Mouse (Mus musculus) Patski (cell line): ENCODE measurements around the gene Rasgef1b. TPM values are rescaled to one million over a fixed set of nuclear protein-coding genes. Genes with fewer than 3 reads are reported as not detected.

Experiments
- ATAC-seq: fragments of 100-300 bp; one replicate; pipeline ENCODE4 v1.8.0; 2021
- CTCF ChIA-PET: fragments of 350-600 bp; sonication (Branson Sonifier 250); formaldehyde crosslinking; loops from one replicate; lab custom pipeline; 2022; ENCODE audit warnings: inconsistent platforms; lab: Charles Lee
- POLR2A ChIA-PET: fragments of 350-600 bp; sonication (Branson Sonifier 250); formaldehyde crosslinking; loops from one replicate; lab custom pipeline; 2022; ENCODE audit warnings: antibody characterized with exemption, inconsistent platforms; lab: Charles Lee
- DNase-seq: peaks from one replicate; pipeline ENCODE4 v3.0.0-alpha.2; 2011; ENCODE audit warnings: low read depth, low spot score
- H3K27me3 ChIP-seq: fragments of 371-371 bp; one replicate; pipeline ENCODE4 v1.5.1; 2021
- CTCF ChIP-seq: fragments of 100-300 bp; IDR thresholded peaks from one replicate; pipeline ENCODE4 v1.5.1; 2021
- in situ Hi-C: fragments of 300-500 bp; cut with MboI; formaldehyde crosslinking; loops from 3 replicates; pipeline ENCODE4 v1.11.1; 2018; ENCODE audit warnings: low pct_unique_long_range_greater_than_20kb, mixed read lengths
- polyA plus RNA-seq: library from polyadenylated mRNA; unstranded; gene quantifications from one replicate; pipeline ENCODE4 v1.2.3, GENCODE M21; 2021

Gene Rasgef1b
- polyA plus RNA-seq, 1 experiment from 2014 or later: 1.3 TPM

GRCm38 (mm10) chr5:99495354-99496156 lies 233.3 kb downstream of the Rasgef1b start:
- CTCF ChIA-PET: no interaction called here
- ATAC-seq (no peak), DNase-seq (no peak)
- POLR2A ChIA-PET: no interaction called here
- no peak for TF ChIP-seq CTCF
- in situ Hi-C loops: no loop called here
- no peaks in the 10 kb centered on the region for H3K27me3 ChIP-seq

- no peak for ATAC-seq
- ChIA-PET CTCF (no interaction called here), POLR2A (no interaction called here)
Measured at GRCm38 (mm10) chr5:99493861-99494260, 235.0 kb downstream of the Rasgef1b start.

GRCm38 (mm10) chr5:99493017-99493416 lies 235.8 kb downstream of the Rasgef1b start:
- no peaks in the 10 kb centered on the region for H3K27me3 ChIP-seq
- in situ Hi-C loops: no loop called here
- no peak for TF ChIP-seq CTCF
- POLR2A ChIA-PET: no interaction called here
- ATAC-seq: no peak
- no peak for DNase-seq
- CTCF ChIA-PET: no interaction called here

More at GRCm38 (mm10) chr5:99493861-99494260, 235.0 kb downstream of the Rasgef1b start:
- no peak for TF ChIP-seq CTCF
- DNase-seq: no peak
- no peaks in the 10 kb centered on the region for H3K27me3 ChIP-seq
- in situ Hi-C loops: no loop called here

- no peaks in the 10 kb centered on the region for H3K27me3 ChIP-seq
- POLR2A ChIA-PET: no interaction called here
- ATAC-seq (no peak), DNase-seq (no peak)
- CTCF ChIA-PET: interaction anchor here (0.9 to 1.2 kb wide), 3 partner anchors 10 to 33 kb away, joined by 3 read pairs; no protein-coding TSS in a partner anchor
- in situ Hi-C loops: no loop called here
- no peak for TF ChIP-seq CTCF
Measured at GRCm38 (mm10) chr5:99488479-99489158, 240.2 kb downstream of the Rasgef1b start.

GRCm38 (mm10) chr5:99487009-99487858 lies 241.6 kb downstream of the Rasgef1b start:
- no peaks in the 10 kb centered on the region for H3K27me3 ChIP-seq
- ATAC-seq (no peak), DNase-seq (no peak)
- in situ Hi-C loops: no loop called here
- CTCF ChIA-PET: interaction anchor here (0.7 to 1.3 kb wide), 2 partner anchors 23 to 210 kb away, joined by 3 to 6 read pairs; no protein-coding TSS in a partner anchor
- no peak for TF ChIP-seq CTCF
- POLR2A ChIA-PET: interaction anchor here (0.7 kb wide), 1 partner anchor 213 kb away, joined by 4 read pairs; no protein-coding TSS in a partner anchor

GRCm38 (mm10) chr5:99483162-99483561 lies 245.7 kb downstream of the Rasgef1b start:
- in situ Hi-C loops: no loop called here
- ATAC-seq: no peak

GRCm38 (mm10) chr5:99482524-99482923 lies 246.3 kb downstream of the Rasgef1b start:
- no peak for TF ChIP-seq CTCF
- ATAC-seq (no peak), DNase-seq (no peak)
- ChIA-PET CTCF (no interaction called here), POLR2A (no interaction called here)
- in situ Hi-C loops: no loop called here
- H3K27me3 ChIP-seq: no peaks in the 10 kb centered on the region

More at GRCm38 (mm10) chr5:99483162-99483561, 245.7 kb downstream of the Rasgef1b start:
- POLR2A ChIA-PET: no interaction called here
- no peaks in the 10 kb centered on the region for H3K27me3 ChIP-seq
- no peak for DNase-seq
- no peak for TF ChIP-seq CTCF
- CTCF ChIA-PET: no interaction called here

- in situ Hi-C loops: no loop called here
- no peak for ATAC-seq
- ChIA-PET CTCF (no interaction called here), POLR2A (no interaction called here)
- TF ChIP-seq CTCF: no peak
- no peak for DNase-seq
- H3K27me3 ChIP-seq: no peaks in the 10 kb centered on the region
Measured at GRCm38 (mm10) chr5:99482016-99482415, 246.8 kb downstream of the Rasgef1b start.

GRCm38 (mm10) chr5:99480078-99481031 lies 248.5 kb downstream of the Rasgef1b start:
- CTCF ChIA-PET: no interaction called here
- in situ Hi-C loops: no loop called here
- ATAC-seq: no peak
- peaks cover 6% of the 10 kb centered on the region for H3K27me3 ChIP-seq
- TF ChIP-seq CTCF: no peak
- POLR2A ChIA-PET: no interaction called here
- no peak for DNase-seq
